Mouse (Mus musculus): Measurements from ENCODE around the gene Dspp. TPM values are rescaled to one million over a fixed set of nuclear protein-coding genes. Genes with fewer than 3 reads are reported as not detected.

Gene Dspp
- total and polyA plus RNA-seq, 3 experiments, result not detected

GRCm38 (mm10) chr5:104158332-104159052 lies 12.0 kb upstream of the Dspp start (continued):
- no peak for TF ChIP-seq MAFK (IDR thresholded peaks at IDR 0.05; ENCODE audit: insufficient replicate concordance, low read length)

DNA sequence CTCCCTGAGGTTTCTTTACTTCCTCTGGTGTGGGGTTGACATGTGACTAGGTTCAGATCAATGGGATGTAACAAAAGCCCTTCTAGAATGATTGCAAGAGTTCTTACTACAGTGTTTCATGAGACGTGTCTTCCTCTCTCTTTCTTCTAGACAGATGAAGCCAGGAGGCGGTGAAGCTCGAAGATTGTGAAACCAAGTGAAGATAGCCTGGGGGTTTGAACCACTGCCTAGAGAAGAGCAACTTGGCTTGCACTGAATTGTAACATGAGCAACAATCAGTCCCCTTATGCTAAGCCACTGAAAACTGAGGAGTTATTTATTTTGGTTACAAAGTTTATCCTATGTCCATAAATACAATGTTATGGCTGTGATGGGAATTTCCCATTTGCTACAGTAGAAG lies 9.9 kb upstream of the Dspp start:
- in situ Hi-C loops (cut with MboI; ENCODE audit: low pct_ligation_motif_present, low pct_unique_long_range_greater_than_20kb, low sequenced_read_pairs) (no loop called here), dilution Hi-C loops (cut with MboI; ENCODE audit: extremely low pct_ligation_motif_present, extremely low pct_unique_long_range_greater_than_20kb, low sequenced_read_pairs) (no loop called here)
- Histone ChIP-seq H3K27ac (ENCODE audit: insufficient read depth, low read depth) (no peak overlapping the region), H3K9me3 (replicated peaks; ENCODE audit: low read length) (no peaks in the 10 kb centered on the region), H3K9ac (ENCODE audit: insufficient read depth, low read depth) (no peak overlapping the region), H3K79me2 (replicated peaks; ENCODE audit: control insufficient read depth, extremely low read depth, insufficient read depth, poor library complexity, severe bottlenecking) (no peaks in the 10 kb centered on the region), H3K4me3 (replicated peaks in 1 of 3; ENCODE audit: low read depth in 2 of 3, low read length in 2 of 3, poor library complexity in 1 of 3) (no peak overlapping the region), H3K4me1 (ENCODE audit: control insufficient read depth in 1 of 2, insufficient read depth in 2 of 2) (peaks cover 7 to 16% of the 10 kb centered on the region in 2 experiments), H3K36me3 (replicated peaks in 1 of 2; ENCODE audit: control insufficient read depth in 1 of 2, insufficient read depth in 1 of 2, low read length in 1 of 2) (no peaks in the 10 kb centered on the region), H3K27me3 (replicated peaks) (no peaks in the 10 kb centered on the region), H3K4me2 (ENCODE audit: insufficient read depth, low read depth, poor library complexity, severe bottlenecking) (no peak overlapping the region)
- peak; percentile 4 for DNase-seq (ENCODE audit: extremely low read depth)
- TF ChIP-seq PAX5 (IDR thresholded peaks at IDR 0.05; ENCODE audit: low read length), result no peak
- TF ChIP-seq CTCF (conservative IDR thresholded peaks at IDR 0.05 in 1 of 2, IDR thresholded peaks at IDR 0.05 in 1 of 2; ENCODE audit: low read depth in 2 of 2, low read length in 2 of 2), result no peak
- no peak for TF ChIP-seq GABPA (IDR thresholded peaks at IDR 0.05; ENCODE audit: insufficient replicate concordance, low read depth, low read length)
- no peak for TF ChIP-seq JUND (conservative IDR thresholded peaks at IDR 0.05; ENCODE audit: low read depth, low read length)
- TF ChIP-seq E2F4 (IDR thresholded peaks at IDR 0.05; ENCODE audit: insufficient replicate concordance, low read depth, low read length), result no peak
- no peak for TF ChIP-seq POLR2A (IDR thresholded peaks at IDR 0.05; ENCODE audit: low read depth, low read length)
- no peak for TF ChIP-seq EP300 (IDR thresholded peaks at IDR 0.05; ENCODE audit: low read length)
- TF ChIP-seq CHD1 (IDR thresholded peaks at IDR 0.05; ENCODE audit: low read depth, low read length), result no peak
- TF ChIP-seq MAFK (IDR thresholded peaks at IDR 0.05; ENCODE audit: insufficient replicate concordance, low read length), result no peak
- TF ChIP-seq UBTF (IDR thresholded peaks at IDR 0.05; ENCODE audit: low read depth, low read length), result no peak
- no peak for TF ChIP-seq IRF4 (IDR thresholded peaks at IDR 0.05; ENCODE audit: low read depth, low read length)
- TF ChIP-seq ZKSCAN1 (IDR thresholded peaks at IDR 0.05; ENCODE audit: borderline replicate concordance, low read depth, low read length), result no peak
- TF ChIP-seq SMC3 (IDR thresholded peaks at IDR 0.05; ENCODE audit: low read depth, low read length), result no peak

GRCm38 (mm10) chr5:104161390-104161789 lies 9.1 kb upstream of the Dspp start:
- dilution Hi-C loops (cut with MboI; ENCODE audit: extremely low pct_ligation_motif_present, extremely low pct_unique_long_range_greater_than_20kb, low sequenced_read_pairs) (no loop called here), in situ Hi-C loops (cut with MboI; ENCODE audit: low pct_ligation_motif_present, low pct_unique_long_range_greater_than_20kb, low sequenced_read_pairs) (no loop called here)
- TF ChIP-seq POLR2A (IDR thresholded peaks at IDR 0.05; ENCODE audit: low read depth, low read length) (no peak), RCOR1 (conservative IDR thresholded peaks at IDR 0.05; ENCODE audit: low read depth, low read length) (no peak), SIN3A (IDR thresholded peaks at IDR 0.05; ENCODE audit: low read length) (no peak), MXI1 (IDR thresholded peaks at IDR 0.05; ENCODE audit: low read depth, low read length) (no peak), HCFC1 (IDR thresholded peaks at IDR 0.05; ENCODE audit: low read depth, low read length) (no peak), JUND (conservative IDR thresholded peaks at IDR 0.05; ENCODE audit: low read depth, low read length) (no peak), ZKSCAN1 (IDR thresholded peaks at IDR 0.05; ENCODE audit: borderline replicate concordance, low read depth, low read length) (no peak)
- Histone ChIP-seq H3K79me2 (replicated peaks; ENCODE audit: control insufficient read depth, extremely low read depth, insufficient read depth, poor library complexity, severe bottlenecking) (no peaks in the 10 kb centered on the region), H3K4me2 (ENCODE audit: insufficient read depth, low read depth, poor library complexity, severe bottlenecking) (no peak overlapping the region), H3K27me3 (replicated peaks) (no peaks in the 10 kb centered on the region), H3K9me3 (replicated peaks; ENCODE audit: low read length) (no peaks in the 10 kb centered on the region), H3K9ac (ENCODE audit: insufficient read depth, low read depth) (no peak overlapping the region), H3K27ac (ENCODE audit: insufficient read depth, low read depth) (no peak overlapping the region), H3K4me3 (replicated peaks in 1 of 3; ENCODE audit: low read depth in 2 of 3, low read length in 2 of 3, poor library complexity in 1 of 3) (no peak overlapping the region), H3K4me1 (ENCODE audit: control insufficient read depth in 1 of 2, insufficient read depth in 2 of 2) (peaks cover 7 to 16% of the 10 kb centered on the region in 2 experiments), H3K36me3 (replicated peaks in 1 of 2; ENCODE audit: control insufficient read depth in 1 of 2, insufficient read depth in 1 of 2, low read length in 1 of 2) (no peaks in the 10 kb centered on the region)
- no peak for DNase-seq (ENCODE audit: extremely low read depth)
